ENCODE assay signal across 32 mouse cellular contexts in genomic region chr2:65557719-65558118, GRCm38 (mm10). TPM values are rescaled to one million over a fixed set of nuclear protein-coding genes. Genes with fewer than 3 reads are reported as not detected.
A peak's percentile ranks its signal among the peaks of the same experiment; 100 is the strongest.
DNase-seq lines count a peak whose midpoint lies in the region; ATAC-seq lines count a peak whose summit lies in the region.
"Had no signal": no experiment of that assay in that cellular context is flagged by ENCODE, and none has a peak within 500 bp of the region (broad histone marks: within the 10 kb centered on the region; RNA-seq: fewer than 3 reads in every experiment).

No protein-coding gene starts in this region.

- H3K27me3 ChIP-seq in lung, embryonic 16.5 days (ENCODE audit: control insufficient read depth, insufficient read depth, low read depth, low read length), result no peaks in the 10 kb centered on the region
- H3K27me3 ChIP-seq in intestine, embryonic 14.5 days (replicated peaks; ENCODE audit: control insufficient read depth, insufficient read depth, low read length), result no peaks in the 10 kb centered on the region
- no peaks in the 10 kb centered on the region for H3K27me3 ChIP-seq in intestine, embryonic 16.5 days (replicated peaks; ENCODE audit: control insufficient read depth, insufficient read depth, low read length)
- H3K27me3 ChIP-seq in stomach, embryonic 15.5 days (replicated peaks), result no peaks in the 10 kb centered on the region
- H3K27me3 ChIP-seq: CH12.LX; embryonic facial prominence, embryonic 13.5 days; forebrain, embryonic 12.5 days; forebrain, embryonic 15.5 days; heart, embryonic 12.5 days; heart, embryonic 15.5 days; hindbrain, embryonic 13.5 days had no signal

- H3K27ac ChIP-seq in lung, embryonic 16.5 days (ENCODE audit: low read length), result 0 out of 2 replicates have a peak overlapping the region, but pooled peaks have one; percentile 39
- no peak overlapping the region for H3K27ac ChIP-seq in intestine, embryonic 14.5 days (ENCODE audit: low read depth)
- no peak overlapping the region for H3K27ac ChIP-seq in intestine, embryonic 16.5 days (ENCODE audit: low read length)
- H3K27ac ChIP-seq in stomach, embryonic 15.5 days, result no peak overlapping the region
- H3K27ac ChIP-seq: embryonic facial prominence, embryonic 10.5 days; embryonic facial prominence, embryonic 13.5 days; forebrain, embryonic 12.5 days; forebrain, embryonic 15.5 days; heart, embryonic 15.5 days; hindbrain, embryonic 10.5 days; hindbrain, embryonic 13.5 days had no signal

- ATAC-seq in lung, embryonic 16.5 days (ENCODE audit: low read depth), result peak; percentile 54; the same call in 1 of the 2 replicates
- ATAC-seq in intestine, embryonic 14.5 days (replicated peaks; ENCODE audit: low FRiP score, low TSS enrichment, low read depth), result peak; percentile 27; the same call in 1 of the 2 replicates
- ATAC-seq in intestine, embryonic 16.5 days, result peak; percentile 69
- peak; percentile 76 for ATAC-seq in stomach, embryonic 15.5 days (ENCODE audit: insufficient read depth, low FRiP score, low read depth)
- ATAC-seq: forebrain, embryonic 15.5 days; Patski had no signal

- no peaks in the 10 kb centered on the region for H3K4me1 ChIP-seq in lung, embryonic 16.5 days (replicated peaks; ENCODE audit: control insufficient read depth, insufficient read depth, low read length)
- H3K4me1 ChIP-seq in intestine, embryonic 14.5 days (replicated peaks; ENCODE audit: control insufficient read depth, insufficient read depth, low read length), result no peaks in the 10 kb centered on the region
- no peaks in the 10 kb centered on the region for H3K4me1 ChIP-seq in intestine, embryonic 16.5 days (ENCODE audit: control insufficient read depth, insufficient read depth, low read length)
- no peaks in the 10 kb centered on the region for H3K4me1 ChIP-seq in stomach, embryonic 15.5 days
- H3K4me1 ChIP-seq: forebrain, embryonic 15.5 days; heart, embryonic 12.5 days; heart, embryonic 15.5 days had no signal

- no peaks in the 10 kb centered on the region for H3K36me3 ChIP-seq in lung, embryonic 16.5 days (ENCODE audit: control insufficient read depth, insufficient read depth, low read length)
- H3K36me3 ChIP-seq in intestine, embryonic 14.5 days (ENCODE audit: control insufficient read depth, insufficient read depth, low read length), result no peaks in the 10 kb centered on the region
- H3K36me3 ChIP-seq in intestine, embryonic 16.5 days (ENCODE audit: control insufficient read depth, insufficient read depth, low read length), result no peaks in the 10 kb centered on the region
- H3K36me3 ChIP-seq in stomach, embryonic 15.5 days, result no peaks in the 10 kb centered on the region
- H3K36me3 ChIP-seq: embryonic facial prominence, embryonic 10.5 days; embryonic facial prominence, embryonic 13.5 days; forebrain, embryonic 12.5 days; forebrain, embryonic 15.5 days; G1E; heart, embryonic 12.5 days; heart, embryonic 15.5 days; hindbrain, embryonic 10.5 days; hindbrain, embryonic 13.5 days had no signal

- no peaks in the 10 kb centered on the region for H3K9me3 ChIP-seq in lung, embryonic 16.5 days (ENCODE audit: control insufficient read depth, low read length)
- H3K9me3 ChIP-seq in intestine, embryonic 14.5 days (ENCODE audit: control insufficient read depth, low read length), result no peaks in the 10 kb centered on the region
- H3K9me3 ChIP-seq in intestine, embryonic 16.5 days (ENCODE audit: control insufficient read depth, low read length), result no peaks in the 10 kb centered on the region
- no peaks in the 10 kb centered on the region for H3K9me3 ChIP-seq in stomach, embryonic 15.5 days
- H3K9me3 ChIP-seq: embryonic facial prominence, embryonic 10.5 days; embryonic facial prominence, embryonic 13.5 days; forebrain, embryonic 12.5 days; forebrain, embryonic 15.5 days; heart, embryonic 12.5 days; heart, embryonic 15.5 days; hindbrain, embryonic 10.5 days; hindbrain, embryonic 13.5 days had no signal

- no peak overlapping the region for H3K4me3 ChIP-seq in lung, embryonic 16.5 days (ENCODE audit: low read length)
- no peak overlapping the region for H3K4me3 ChIP-seq in intestine, embryonic 14.5 days (ENCODE audit: low read depth, low read length)
- no peak overlapping the region for H3K4me3 ChIP-seq in intestine, embryonic 16.5 days (ENCODE audit: low read length)
- H3K4me3 ChIP-seq in stomach, embryonic 15.5 days (replicated peaks), result no peak overlapping the region
- H3K4me3 ChIP-seq: embryonic facial prominence, embryonic 10.5 days; embryonic facial prominence, embryonic 13.5 days; erythroblast, embryonic 14.5 days; forebrain, embryonic 12.5 days; forebrain, embryonic 15.5 days; heart, embryonic 12.5 days; heart, embryonic 15.5 days; hindbrain, embryonic 10.5 days; hindbrain, embryonic 13.5 days had no signal

- no peak overlapping the region for H3K9ac ChIP-seq in lung, embryonic 16.5 days (ENCODE audit: low read length)
- no peak overlapping the region for H3K9ac ChIP-seq in intestine, embryonic 14.5 days (ENCODE audit: low read length)
- H3K9ac ChIP-seq in intestine, embryonic 16.5 days (ENCODE audit: low read depth, low read length), result no peak overlapping the region
- H3K9ac ChIP-seq in stomach, embryonic 15.5 days, result no peak overlapping the region
- H3K9ac ChIP-seq: embryonic facial prominence, embryonic 13.5 days; forebrain, embryonic 12.5 days; forebrain, embryonic 15.5 days; heart, embryonic 12.5 days; heart, embryonic 15.5 days; hindbrain, embryonic 13.5 days had no signal

- H3K4me2 ChIP-seq in lung, embryonic 16.5 days (ENCODE audit: low read depth, low read length), result no peak overlapping the region
- no peak overlapping the region for H3K4me2 ChIP-seq in intestine, embryonic 14.5 days (ENCODE audit: low read length)
- H3K4me2 ChIP-seq in intestine, embryonic 16.5 days (ENCODE audit: low read depth, low read length), result no peak overlapping the region
- H3K4me2 ChIP-seq in stomach, embryonic 15.5 days, result no peak overlapping the region
- H3K4me2 ChIP-seq: embryonic facial prominence, embryonic 13.5 days; forebrain, embryonic 12.5 days; forebrain, embryonic 15.5 days; heart, embryonic 12.5 days; heart, embryonic 15.5 days; hindbrain, embryonic 13.5 days had no signal

- 51% methylated on average over 3 of the region's 3 CpGs for WGBS in lung, embryonic 16.5 days
- WGBS in intestine, embryonic 14.5 days, result 51% methylated on average over 3 of the region's 3 CpGs
- WGBS in intestine, embryonic 16.5 days, result 61% methylated on average over 3 of the region's 3 CpGs
- 55% methylated on average over 3 of the region's 3 CpGs for WGBS in stomach, embryonic 15.5 days

- DNase-seq in lung, postnatal 14 days, result no peak
- no peak for DNase-seq in intestine, embryonic 14.5 days (ENCODE audit: low spot score)
- no peak for DNase-seq in right cerebral cortex, postnatal 4 days
- DNase-seq in urinary bladder, postnatal 25 days (ENCODE audit: low spot score), result no peak
- no peak for DNase-seq in spleen, postnatal 36 days (ENCODE audit: low spot score in 2 of 2)
- DNase-seq: adrenal gland, adult 2 months; adrenal gland, postnatal 14 days; B cell, adult 2 months; cerebellum, adult 11-12 months; cerebellum, adult 8-10 months; cerebellum, postnatal 10 days; cerebellum, postnatal 36 days; embryo, embryonic 11 days; gastrocnemius, postnatal 25 days; heart, adult 18-20 months; heart, postnatal 10 days; heart, postnatal 36 days had no signal

RNA-seq across cellular contexts. Expression of gene Scn3a, which starts 9.7 kb away (rescaled TPM):
- 1.8 and 2.5 TPM in 2 replicates for polyA plus RNA-seq in lung, embryonic 16.5 days (2015; fragmentation: Nextera tagmentation; extraction: Ambion mirVana)
- 4.9 and 5.1 TPM in 2 replicates for polyA plus RNA-seq in intestine, embryonic 14.5 days (2014; fragmentation: Nextera tagmentation; extraction: Ambion mirVana)
- polyA plus RNA-seq in intestine, embryonic 16.5 days (2015; fragmentation: Nextera tagmentation; extraction: Ambion mirVana), result 2.1 and 2.2 TPM in 2 replicates
- 1.4 and 1.5 TPM in 2 replicates for polyA plus RNA-seq in stomach, embryonic 15.5 days (2015; fragmentation: Nextera tagmentation; extraction: Ambion mirVana)
- polyA plus RNA-seq: erythroblast, embryonic 14.5 days; G1E had no signal
